Mouse (Mus musculus) olfactory bulb, adult 2 months (tissue): ENCODE measurements around the gene Hyal3.

Source experiments
- CTCF ChIP-seq: fragments of 200-500 bp; IDR thresholded peaks from 2 replicates; pipeline ENCODE4 v1.5.1; 2012; ENCODE audit warnings: low read depth, mild to moderate bottlenecking, low read length, moderate library complexity; ENCODE audit not compliant: insufficient read depth
- POLR2A ChIP-seq: fragments of 200-500 bp; IDR thresholded peaks from 2 replicates; pipeline ENCODE4 v1.6.1; 2012; ENCODE audit warnings: mild to moderate bottlenecking, low read depth, low read length, moderate library complexity; ENCODE audit not compliant: insufficient read depth

DNA sequence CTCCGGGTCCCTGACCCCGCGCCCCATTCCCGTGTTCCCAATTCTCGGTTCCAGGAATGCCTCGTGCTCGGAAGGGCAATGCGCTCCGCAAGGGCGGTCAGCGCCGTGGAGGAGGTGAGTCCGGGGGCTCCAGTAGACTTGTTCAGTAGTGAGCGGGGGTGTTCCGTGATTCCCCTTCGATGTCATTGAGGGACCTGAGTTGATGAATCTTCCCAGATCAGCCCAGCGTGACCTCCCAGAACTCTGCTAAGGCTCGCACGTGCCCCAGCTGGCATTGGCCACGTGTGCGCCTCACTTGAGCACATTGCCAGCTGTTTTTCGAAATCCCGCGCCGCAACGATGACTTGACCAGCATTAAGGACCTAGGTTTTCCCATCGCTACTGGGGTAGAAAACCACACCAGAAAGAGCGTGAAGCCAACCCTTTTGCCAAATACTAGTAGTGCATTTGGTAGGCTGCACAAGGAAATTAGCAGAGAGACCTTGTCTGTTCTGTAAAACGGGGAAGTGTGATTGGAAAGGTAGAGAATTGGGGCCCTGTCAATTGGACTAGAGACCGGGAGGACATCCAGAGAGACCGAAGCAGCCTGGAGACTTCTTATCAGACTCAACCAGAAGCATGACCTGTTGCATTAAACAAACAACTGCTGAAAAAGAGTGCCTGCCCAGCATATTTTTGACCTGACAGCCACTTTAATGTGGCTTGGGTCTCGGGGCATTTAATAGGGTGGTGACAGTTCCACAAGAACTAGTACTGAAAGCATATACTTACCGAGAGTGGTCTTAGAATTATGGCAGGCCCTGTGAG lies 7.4 kb downstream of the Hyal3 start:
- TF ChIP-seq POLR2A: no peak
- no peak for TF ChIP-seq CTCF
